Mouse (Mus musculus) liver, adult 2 months (tissue): ENCODE measurements at regions not wholly inside any gene's neighbourhood (a gene's known extent, or its start where the extent isn't known, plus 50 kb on each side); places are given as distances from the start of the nearest gene placed in this dataset.
A peak's percentile ranks its signal among the peaks of the same experiment; 100 is the strongest.

Experiments
- DNase-seq: peaks from one replicate; pipeline ENCODE4 v3.0.0-alpha.2; 2011; ENCODE audit warnings: low read depth, low spot score; ENCODE audit errors: extremely low read depth
- H3K27ac ChIP-seq: fragments of 200-500 bp; replicated peaks from 2 replicates; pipeline ENCODE4 v1.5.1; 2012; ENCODE audit warnings: low read depth, mild to moderate bottlenecking, control low read depth, inconsistent platforms, low read length; ENCODE audit not compliant: insufficient read depth
- H3K27me3 ChIP-seq: fragments of 200-500 bp; 2 replicates; pipeline ENCODE4 v1.6.1; 2012; ENCODE audit warnings: mild to moderate bottlenecking, moderate library complexity, low read length, inconsistent platforms; ENCODE audit not compliant: control insufficient read depth, insufficient read depth
- H3K36me3 ChIP-seq: fragments of 200-500 bp; 2 replicates; pipeline ENCODE4 v1.6.1; 2012; ENCODE audit warnings: low read length, inconsistent platforms; ENCODE audit not compliant: control insufficient read depth, insufficient read depth
- H3K4me1 ChIP-seq: fragments of 200-500 bp; 2 replicates; pipeline ENCODE4 v1.6.1; 2011; ENCODE audit warnings: low read length; ENCODE audit not compliant: control insufficient read depth, insufficient read depth
- H3K4me3 ChIP-seq: fragments of 200-500 bp; 2 replicates; pipeline ENCODE4 v1.5.1; 2011; ENCODE audit warnings: low read depth, mild to moderate bottlenecking, control low read depth, low read length, moderate library complexity; ENCODE audit not compliant: insufficient read depth
- H3K79me2 ChIP-seq: fragments of 200-500 bp; 2 replicates; pipeline ENCODE4 v1.6.1; 2012; ENCODE audit warnings: inconsistent platforms, mild to moderate bottlenecking, low read length, moderate library complexity; ENCODE audit not compliant: control insufficient read depth, insufficient read depth
- H3K9ac ChIP-seq: fragments of 200-500 bp; 2 replicates; pipeline ENCODE4 v1.6.1; 2012; ENCODE audit warnings: low read depth, mild to moderate bottlenecking, control low read depth, inconsistent platforms, low read length
- CTCF ChIP-seq: fragments of 200-500 bp; IDR thresholded peaks from 2 replicates; pipeline ENCODE4 v1.5.1; 2011; ENCODE audit warnings: low read depth, low read length, control low read depth
- POLR2A ChIP-seq: fragments of 200-500 bp; IDR thresholded peaks from 2 replicates; pipeline ENCODE4 v1.6.1; 2011; ENCODE audit warnings: low read length, control low read depth; ENCODE audit not compliant: insufficient read depth; ENCODE audit errors: extremely low read depth
- WGBS: fragments of 180-500 bp; shearing (Covaris S2); methylation state at CpG from one replicate; pipeline ENCODE4 v1.1.7; 2018; 5-methylcytosine and 5-hydroxymethylcytosine counted together

- no peak overlapping the region for H3K9ac ChIP-seq
- no peak for DNase-seq
- no peaks in the 10 kb centered on the region for H3K27me3 ChIP-seq
- no peaks in the 10 kb centered on the region for H3K36me3 ChIP-seq
- TF ChIP-seq POLR2A (no peak), CTCF (no peak)
- H3K27ac ChIP-seq = no peak overlapping the region
- no peaks in the 10 kb centered on the region for H3K79me2 ChIP-seq
- H3K4me3 ChIP-seq = no peak overlapping the region
- no peaks in the 10 kb centered on the region for H3K4me1 ChIP-seq
- 77% methylated on average over 4 of the region's 4 CpGs for WGBS
These were observed 452.1 kb downstream of the Rps24 start for GRCm38 (mm10) chr14:24939068-24939467.

GRCm38 (mm10) chr14:24939476-24940200 is 452.7 kb downstream of the Rps24 start:
- Histone ChIP-seq H3K9ac (no peak overlapping the region), H3K36me3 (no peaks in the 10 kb centered on the region), H3K79me2 (no peaks in the 10 kb centered on the region), H3K4me3 (no peak overlapping the region), H3K27me3 (no peaks in the 10 kb centered on the region), H3K4me1 (no peaks in the 10 kb centered on the region), H3K27ac (no peak overlapping the region)
- DNase-seq = peak; percentile 54
- 44% methylated on average over 9 of the region's 9 CpGs for WGBS
- TF ChIP-seq POLR2A (no peak), CTCF (no peak)

- no peak for TF ChIP-seq POLR2A
- no peak for TF ChIP-seq CTCF
- Histone ChIP-seq H3K4me3 (no peak overlapping the region), H3K79me2 (no peaks in the 10 kb centered on the region), H3K4me1 (no peaks in the 10 kb centered on the region), H3K27me3 (no peaks in the 10 kb centered on the region), H3K27ac (no peak overlapping the region), H3K9ac (no peak overlapping the region), H3K36me3 (no peaks in the 10 kb centered on the region)
- WGBS = 52% methylated on average over 2 of the region's 2 CpGs
- peak; percentile 11 for DNase-seq
These were observed 458.8 kb downstream of the Rps24 start for GRCm38 (mm10) chr14:24945716-24946115.

- TF ChIP-seq CTCF (no peak), POLR2A (no peak)
- Histone ChIP-seq H3K4me3 (no peak overlapping the region), H3K9ac (no peak overlapping the region), H3K4me1 (no peaks in the 10 kb centered on the region), H3K36me3 (no peaks in the 10 kb centered on the region), H3K27ac (no peak overlapping the region), H3K79me2 (no peaks in the 10 kb centered on the region), H3K27me3 (no peaks in the 10 kb centered on the region)
- 83% methylated on average over 5 of the region's 5 CpGs for WGBS
- DNase-seq = no peak
These were observed 460.2 kb downstream of the Rps24 start for GRCm38 (mm10) chr14:24947084-24947483.

GRCm38 (mm10) chr14:24955891-24956410 is 469.0 kb downstream of the Rps24 start:
- Histone ChIP-seq H3K4me1 (no peaks in the 10 kb centered on the region), H3K27ac (no peak overlapping the region), H3K9ac (no peak overlapping the region), H3K27me3 (no peaks in the 10 kb centered on the region), H3K4me3 (no peak overlapping the region), H3K79me2 (no peaks in the 10 kb centered on the region), H3K36me3 (no peaks in the 10 kb centered on the region)
- no peak for DNase-seq
- no peak for TF ChIP-seq POLR2A
- no peak for TF ChIP-seq CTCF
- 71% methylated on average over 11 of the region's 11 CpGs for WGBS

- H3K27me3 ChIP-seq = no peaks in the 10 kb centered on the region
- no peaks in the 10 kb centered on the region for H3K4me1 ChIP-seq
- TF ChIP-seq POLR2A (no peak), CTCF (no peak)
- H3K79me2 ChIP-seq = no peaks in the 10 kb centered on the region
- no peak overlapping the region for H3K27ac ChIP-seq
- 66% methylated on average over 2 of the region's 2 CpGs for WGBS
- no peaks in the 10 kb centered on the region for H3K36me3 ChIP-seq
- H3K4me3 ChIP-seq = no peak overlapping the region
- no peak overlapping the region for H3K9ac ChIP-seq
- DNase-seq = no peak
These were observed 469.7 kb downstream of the Rps24 start for GRCm38 (mm10) chr14:24956528-24957210.
